Mouse (Mus musculus): ENCODE measurements at regions not wholly inside any gene's neighbourhood (a gene's known extent, or its start where the extent isn't known, plus 50 kb on each side); places are given as distances from the start of the nearest gene placed in this dataset.

GRCm38 (mm10) chr10:96821852-96822251, 205.0 kb downstream of the Btg1 start:
- WGBS: 60% methylated on average over 1 of the region's 1 CpGs
- TF ChIP-seq CTCF (IDR thresholded peaks at IDR 0.05; ENCODE audit: control insufficient read depth, insufficient read depth, low read length): no peak
- TF ChIP-seq POLR2A (IDR thresholded peaks at IDR 0.05; ENCODE audit: borderline replicate concordance, control insufficient read depth, low read depth, low read length): no peak
- no peak overlapping the region for H3K27ac ChIP-seq (ENCODE audit: control insufficient read depth, insufficient read depth, low read depth, low read length, poor library complexity)
- H3K4me1 ChIP-seq (ENCODE audit: control insufficient read depth, insufficient read depth, low read length): no peaks in the 10 kb centered on the region
- no peak overlapping the region for H3K4me3 ChIP-seq (replicated peaks; ENCODE audit: control insufficient read depth, low read depth, low read length)

- Histone ChIP-seq H3K4me3 (replicated peaks; ENCODE audit: control insufficient read depth, low read depth, low read length) (no peak overlapping the region), H3K27ac (ENCODE audit: control insufficient read depth, insufficient read depth, low read depth, low read length, poor library complexity) (no peak overlapping the region), H3K4me1 (ENCODE audit: control insufficient read depth, insufficient read depth, low read length) (no peaks in the 10 kb centered on the region)
- TF ChIP-seq POLR2A (IDR thresholded peaks at IDR 0.05; ENCODE audit: borderline replicate concordance, control insufficient read depth, low read depth, low read length): no peak
- no peak for TF ChIP-seq CTCF (IDR thresholded peaks at IDR 0.05; ENCODE audit: control insufficient read depth, insufficient read depth, low read length)
- 56% methylated on average over 7 of the region's 7 CpGs for WGBS
Observed at GRCm38 (mm10) chr10:96822344-96823335, 205.8 kb downstream of the Btg1 start.

- Histone ChIP-seq H3K27ac (ENCODE audit: control insufficient read depth, insufficient read depth, low read depth, low read length, poor library complexity) (no peak overlapping the region), H3K4me1 (ENCODE audit: control insufficient read depth, insufficient read depth, low read length) (no peaks in the 10 kb centered on the region), H3K4me3 (replicated peaks; ENCODE audit: control insufficient read depth, low read depth, low read length) (no peak overlapping the region)
- no peak for TF ChIP-seq CTCF (IDR thresholded peaks at IDR 0.05; ENCODE audit: control insufficient read depth, insufficient read depth, low read length)
- TF ChIP-seq POLR2A (IDR thresholded peaks at IDR 0.05; ENCODE audit: borderline replicate concordance, control insufficient read depth, low read depth, low read length): no peak
- 56% methylated on average over 7 of the region's 7 CpGs for WGBS
Observed at GRCm38 (mm10) chr10:96826234-96826788, 209.5 kb downstream of the Btg1 start.

DNA sequence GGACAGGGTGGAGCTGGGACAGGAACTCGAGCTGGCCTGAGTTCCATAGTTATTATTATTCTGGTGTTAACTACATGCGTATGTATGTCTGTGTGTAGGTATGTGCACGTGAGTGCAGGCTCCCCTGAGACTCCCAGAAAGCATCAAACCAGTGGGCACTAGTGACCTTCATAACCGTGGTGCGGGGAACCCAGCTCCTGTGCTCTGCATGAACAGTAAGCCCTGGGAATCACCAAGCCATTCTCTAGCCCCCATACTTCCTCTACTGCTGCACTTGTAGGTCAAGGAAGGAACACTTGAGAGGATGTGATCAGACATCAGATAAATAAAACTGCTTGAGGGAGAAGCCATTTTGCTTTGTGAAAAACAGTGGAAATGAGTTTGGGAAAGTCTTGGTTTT, 211.2 kb downstream of the Btg1 start:
- Histone ChIP-seq H3K27ac (ENCODE audit: control insufficient read depth, insufficient read depth, low read depth, low read length, poor library complexity) (no peak overlapping the region), H3K4me3 (replicated peaks; ENCODE audit: control insufficient read depth, low read depth, low read length) (no peak overlapping the region), H3K4me1 (ENCODE audit: control insufficient read depth, insufficient read depth, low read length) (no peaks in the 10 kb centered on the region)
- 82% methylated on average over 5 of the region's 5 CpGs for WGBS
- TF ChIP-seq POLR2A (IDR thresholded peaks at IDR 0.05; ENCODE audit: borderline replicate concordance, control insufficient read depth, low read depth, low read length) (no peak), CTCF (IDR thresholded peaks at IDR 0.05; ENCODE audit: control insufficient read depth, insufficient read depth, low read length) (no peak)

DNA sequence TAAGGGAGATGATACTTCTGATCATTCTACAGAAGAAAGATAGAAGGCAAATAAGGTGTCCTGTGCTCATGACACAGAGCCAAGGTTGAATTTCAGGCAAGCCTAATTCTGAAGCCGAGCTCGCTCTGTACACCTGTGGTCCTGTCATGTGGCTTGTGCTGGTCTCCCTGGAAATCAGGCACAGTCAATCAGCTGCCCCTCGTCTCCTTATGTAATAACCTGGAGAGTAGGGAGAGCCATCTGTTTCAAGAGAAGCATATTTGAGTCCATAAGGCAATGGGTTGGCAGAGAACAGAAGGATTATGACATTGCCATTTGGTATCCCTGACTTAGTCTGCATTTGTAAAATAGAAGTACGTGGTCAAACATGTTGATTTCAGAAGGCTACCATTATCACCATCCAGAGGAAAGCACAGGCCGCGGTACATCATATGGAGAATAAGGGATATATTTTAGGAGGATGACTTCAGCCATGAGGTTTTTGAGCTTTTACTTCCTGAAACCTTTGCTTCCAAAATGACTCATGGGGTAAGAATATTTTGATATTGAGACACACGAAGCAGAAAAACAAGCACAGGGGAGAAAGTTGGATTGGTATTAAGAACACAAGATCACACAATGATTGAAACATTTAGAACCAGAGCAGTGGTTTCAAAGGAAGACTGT, 211.9 kb downstream of the Btg1 start:
- WGBS: 80% methylated on average over 7 of the region's 7 CpGs
- no peak overlapping the region for H3K27ac ChIP-seq (ENCODE audit: control insufficient read depth, insufficient read depth, low read depth, low read length, poor library complexity)
- no peaks in the 10 kb centered on the region for H3K4me1 ChIP-seq (ENCODE audit: control insufficient read depth, insufficient read depth, low read length)
- no peak for TF ChIP-seq POLR2A (IDR thresholded peaks at IDR 0.05; ENCODE audit: borderline replicate concordance, control insufficient read depth, low read depth, low read length)
- TF ChIP-seq CTCF (IDR thresholded peaks at IDR 0.05; ENCODE audit: control insufficient read depth, insufficient read depth, low read length): no peak
- H3K4me3 ChIP-seq (replicated peaks; ENCODE audit: control insufficient read depth, low read depth, low read length): no peak overlapping the region

DNA sequence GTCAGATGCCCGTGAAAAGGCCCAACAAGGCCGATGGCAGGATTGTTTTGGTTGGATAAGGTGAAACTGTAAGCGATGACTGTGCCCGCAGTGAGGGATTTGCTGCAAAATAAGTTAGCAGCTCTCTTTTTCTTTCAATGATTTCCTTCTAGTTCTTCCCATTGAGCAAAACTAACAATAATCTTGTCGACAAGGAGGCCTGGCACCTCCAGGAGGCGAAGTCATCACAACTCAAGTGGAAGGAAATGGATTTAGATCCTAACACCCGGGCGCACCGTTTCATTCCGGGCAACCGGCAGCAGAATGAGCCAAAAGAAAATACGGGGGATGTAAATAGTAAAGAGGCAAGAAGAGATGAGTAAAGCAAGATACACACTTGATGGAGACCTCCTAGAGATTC, 214.3 kb downstream of the Btg1 start:
- TF ChIP-seq POLR2A (IDR thresholded peaks at IDR 0.05; ENCODE audit: borderline replicate concordance, control insufficient read depth, low read depth, low read length): no peak
- no peak for TF ChIP-seq CTCF (IDR thresholded peaks at IDR 0.05; ENCODE audit: control insufficient read depth, insufficient read depth, low read length)
- 85% methylated on average over 12 of the region's 12 CpGs for WGBS

DNA sequence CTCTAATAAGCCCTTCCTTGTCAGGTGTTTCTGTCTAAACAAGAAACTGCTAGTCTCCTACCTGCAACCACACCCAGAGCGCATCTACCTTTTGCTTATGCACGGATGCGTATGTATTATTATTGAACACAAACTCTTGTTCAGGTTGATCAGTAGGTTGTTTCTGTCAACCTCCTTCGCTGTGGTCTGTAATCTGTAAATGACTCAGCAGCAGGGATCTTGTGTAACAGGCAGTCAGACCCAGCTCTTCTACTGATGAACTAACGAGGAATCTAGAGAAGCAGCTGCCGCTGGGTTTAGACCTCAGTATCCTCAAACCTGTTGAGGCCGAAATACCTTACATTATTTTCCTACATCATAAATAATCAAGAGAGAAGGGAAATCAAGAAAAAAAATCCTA, 220.4 kb downstream of the Btg1 start:
- Histone ChIP-seq H3K27ac (ENCODE audit: control insufficient read depth, insufficient read depth, low read depth, low read length, poor library complexity) (no peak overlapping the region), H3K4me3 (replicated peaks; ENCODE audit: control insufficient read depth, low read depth, low read length) (no peak overlapping the region), H3K4me1 (ENCODE audit: control insufficient read depth, insufficient read depth, low read length) (no peaks in the 10 kb centered on the region)
- 56% methylated on average over 7 of the region's 7 CpGs for WGBS
- no peak for TF ChIP-seq POLR2A (IDR thresholded peaks at IDR 0.05; ENCODE audit: borderline replicate concordance, control insufficient read depth, low read depth, low read length)
- no peak for TF ChIP-seq CTCF (IDR thresholded peaks at IDR 0.05; ENCODE audit: control insufficient read depth, insufficient read depth, low read length)

More for the DNA sequence above, 214.3 kb downstream of the Btg1 start:
- Histone ChIP-seq H3K4me1 (ENCODE audit: control insufficient read depth, insufficient read depth, low read length) (no peaks in the 10 kb centered on the region), H3K4me3 (replicated peaks; ENCODE audit: control insufficient read depth, low read depth, low read length) (no peak overlapping the region), H3K27ac (ENCODE audit: control insufficient read depth, insufficient read depth, low read depth, low read length, poor library complexity) (no peak overlapping the region)

DNA sequence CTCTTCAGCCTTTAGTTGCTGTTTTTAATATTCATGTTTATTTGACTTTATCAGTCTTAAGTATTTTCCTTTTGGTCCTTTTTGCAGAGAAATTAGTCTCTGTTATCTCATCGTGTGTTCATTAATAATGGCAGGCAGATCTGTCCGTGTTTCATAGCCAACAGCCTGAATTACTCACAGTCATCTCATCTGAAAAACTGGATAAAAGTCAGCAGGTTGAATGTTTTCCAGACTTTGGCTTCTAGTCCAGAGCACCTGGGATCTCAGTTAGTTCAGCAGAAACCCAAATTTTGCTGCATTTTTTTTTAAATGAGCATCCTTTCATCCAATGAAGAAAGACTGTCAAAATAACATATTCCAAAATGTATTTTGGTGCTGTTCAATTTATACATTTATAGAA, 224.3 kb downstream of the Btg1 start:
- 75% methylated on average over 2 of the region's 2 CpGs for WGBS
- H3K4me3 ChIP-seq (replicated peaks; ENCODE audit: control insufficient read depth, low read depth, low read length): no peak overlapping the region
- no peak overlapping the region for H3K27ac ChIP-seq (ENCODE audit: control insufficient read depth, insufficient read depth, low read depth, low read length, poor library complexity)
- TF ChIP-seq POLR2A (IDR thresholded peaks at IDR 0.05; ENCODE audit: borderline replicate concordance, control insufficient read depth, low read depth, low read length): no peak
- TF ChIP-seq CTCF (IDR thresholded peaks at IDR 0.05; ENCODE audit: control insufficient read depth, insufficient read depth, low read length): no peak
- no peaks in the 10 kb centered on the region; the same call in 1 of the 2 replicates for H3K4me1 ChIP-seq (ENCODE audit: control insufficient read depth, insufficient read depth, low read length)

All from bone marrow, adult 2 months (tissue).